Mouse (Mus musculus) left cerebral cortex, adult 2 months (tissue): ENCODE measurements around the gene Gm17334. TPM values are rescaled to one million over a fixed set of nuclear protein-coding genes. Genes with fewer than 3 reads are reported as not detected.
A peak's percentile ranks its signal among the peaks of the same experiment; 100 is the strongest.
"Not testable (repeated sequence)": the region's sequence is repeated elsewhere in the genome, so short reads cannot be mapped to it uniquely, and the experiment has no call there.

Experiments
- DNase-seq, 2 experiments: peaks; one replicate each; pipeline ENCODE4 v3.0.0; 2021 to 2022; ENCODE audit warnings: low spot score in 2 of 2, mixed read lengths in 1 of 2; ENCODE audit errors: extremely low spot score in 1 of 2
- H3K27ac ChIP-seq: fragments of 200-600 bp; 2 replicates; pipeline ENCODE4 v1.8.1; 2022
- H3K4me3 ChIP-seq: fragments of 200-600 bp; 2 replicates; pipeline ENCODE4 v1.8.1; 2022
- CTCF ChIP-seq: fragments of 200-600 bp; IDR thresholded peaks from 2 replicates; pipeline ENCODE4 v1.8.1; 2022; ENCODE audit warnings: antibody characterized with exemption, mild to moderate bottlenecking, moderate library complexity
- intact Hi-C: fragments of 180-260 bp; cut with DNase I; formaldehyde crosslinking; loops from one replicate; pipeline ENCODE4 v1.15.1; 2025
- total RNA-seq, 2 experiments: library from RNA; stranded (reverse); gene quantifications; 2 replicates each; pipeline ENCODE4 v1.2.3; 2021

The Gm17334 gene
- total RNA-seq, 2 experiments from 2014 or later, result 0.52 to 1.1 TPM

GRCm38 (mm10) chr11:53763496-53764140, 9.4 kb downstream of the Gm17334 start:
- intact Hi-C loops, result no loop called here
- H3K4me3 ChIP-seq, result peak overlapping the region; percentile 49
- peak overlapping the region; percentile 86 for H3K27ac ChIP-seq
- peak; percentile 66 to 77 for DNase-seq
- TF ChIP-seq CTCF, result peak; percentile 41

- intact Hi-C loops, result no loop called here
- Histone ChIP-seq H3K4me3 (peak overlapping the region; percentile 49), H3K27ac (peak overlapping the region; percentile 86)
- peak; percentile 33 to 37 for DNase-seq
- no peak for TF ChIP-seq CTCF
These were observed 10.0 kb downstream of the Gm17334 start for GRCm38 (mm10) chr11:53762827-53763495.

GRCm38 (mm10) chr11:53762426-53762825, 10.6 kb downstream of the Gm17334 start:
- H3K4me3 ChIP-seq, result peak overlapping the region; percentile 49
- intact Hi-C loops, result no loop called here
- peak overlapping the region; percentile 86; the same call in 1 of the 2 replicates for H3K27ac ChIP-seq
- TF ChIP-seq CTCF, result no peak
- no peak for DNase-seq

GRCm38 (mm10) chr11:53761822-53762221, 11.2 kb downstream of the Gm17334 start:
- Histone ChIP-seq H3K27ac (peak overlapping the region; percentile 86; the same call in 1 of the 2 replicates), H3K4me3 (no peak overlapping the region)
- intact Hi-C loops, result no loop called here
- DNase-seq, result no peak
- no peak for TF ChIP-seq CTCF

GRCm38 (mm10) chr11:53761284-53761683, 11.7 kb downstream of the Gm17334 start:
- Histone ChIP-seq H3K4me3 (no peak overlapping the region), H3K27ac (no peak overlapping the region)
- no peak for DNase-seq
- no peak for TF ChIP-seq CTCF
- intact Hi-C loops, result no loop called here

- TF ChIP-seq CTCF, result no peak
- no peak for DNase-seq
- Histone ChIP-seq H3K4me3 (no peak overlapping the region), H3K27ac (no peak overlapping the region)
- intact Hi-C loops, result loop anchor here (2.0 kb wide), 1 partner anchor 91 kb away; no protein-coding TSS in a partner anchor
These were observed 13.2 kb downstream of the Gm17334 start for GRCm38 (mm10) chr11:53759545-53760406.

GRCm38 (mm10) chr11:53758791-53759351, 14.1 kb downstream of the Gm17334 start:
- DNase-seq, result no peak
- intact Hi-C loops, result loop anchor here (2.0 kb wide), 1 partner anchor 92 kb away; no protein-coding TSS in a partner anchor
- Histone ChIP-seq H3K27ac (no peak overlapping the region), H3K4me3 (no peak overlapping the region)
- peak; percentile 28 for TF ChIP-seq CTCF

- H3K4me3 ChIP-seq, DNase-seq, H3K27ac ChIP-seq: not testable (repeated sequence)
- TF ChIP-seq CTCF, result peak; percentile 51
- intact Hi-C loops, result loop anchor here (2.0 kb wide), 1 partner anchor 93 kb away; no protein-coding TSS in a partner anchor
These were observed 15.0 kb downstream of the Gm17334 start for GRCm38 (mm10) chr11:53758033-53758432.

GRCm38 (mm10) chr11:53757612-53758011, 15.4 kb downstream of the Gm17334 start:
- intact Hi-C loops, result loop anchor here (2.0 kb wide), 1 partner anchor 93 kb away; no protein-coding TSS in a partner anchor
- TF ChIP-seq CTCF, result no peak
- DNase-seq, result no peak
- Histone ChIP-seq H3K4me3 (no peak overlapping the region), H3K27ac (no peak overlapping the region)

GRCm38 (mm10) chr11:53755011-53755595, 17.9 kb downstream of the Gm17334 start:
- DNase-seq, result no peak
- intact Hi-C loops, result no loop called here
- H3K27ac ChIP-seq, result no peak overlapping the region
- H3K4me3 ChIP-seq, result no peak overlapping the region
- TF ChIP-seq CTCF, result no peak

- H3K27ac ChIP-seq, result no peak overlapping the region
- no peak overlapping the region for H3K4me3 ChIP-seq
- no peak for DNase-seq
- TF ChIP-seq CTCF, result no peak
- intact Hi-C loops, result no loop called here
These were observed 23.2 kb downstream of the Gm17334 start for GRCm38 (mm10) chr11:53749716-53750352.
